Mouse (Mus musculus) heart, postnatal 14 days (tissue): ENCODE measurements around the gene Phactr2. TPM values are rescaled to one million over a fixed set of nuclear protein-coding genes. Genes with fewer than 3 reads are reported as not detected.
A peak's percentile ranks its signal among the peaks of the same experiment; 100 is the strongest.

Experiments
- DNase-seq, 2 experiments: peaks; one replicate each; pipeline ENCODE4 v3.0.0; 2021 to 2022
- intact Hi-C: fragments of 180-260 bp; cut with DNase I; formaldehyde crosslinking; loops from one replicate; pipeline ENCODE4 v1.15.1; 2025
- total RNA-seq, 2 experiments: library from RNA; stranded (reverse); gene quantifications; 2 replicates each; pipeline ENCODE4 v1.2.3; 2021

The Phactr2 gene
- total RNA-seq, 2 experiments from 2014 or later, result 48.0 to 55.1 TPM

DNA sequence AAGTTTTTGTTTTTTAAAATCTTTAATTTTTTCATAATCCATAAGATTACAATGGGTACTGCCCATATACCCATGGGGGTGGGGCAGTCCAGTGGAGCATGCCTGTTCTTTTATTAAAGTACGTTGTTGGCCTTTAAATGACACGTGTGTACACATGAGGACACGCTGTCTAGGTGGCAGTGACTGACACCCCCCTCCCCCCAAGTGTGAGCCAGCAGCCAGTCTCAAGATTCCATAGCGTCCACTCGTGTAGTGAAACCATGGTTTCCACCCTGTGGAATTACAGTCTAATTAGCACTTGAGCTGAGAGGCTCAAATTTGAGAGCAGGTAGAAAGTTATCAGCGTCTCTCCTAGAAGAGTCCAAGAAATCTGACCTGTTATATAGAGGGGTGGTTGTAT is 22.6 kb downstream of the Phactr2 start:
- intact Hi-C loops, result no loop called here
- no peak for DNase-seq

DNA sequence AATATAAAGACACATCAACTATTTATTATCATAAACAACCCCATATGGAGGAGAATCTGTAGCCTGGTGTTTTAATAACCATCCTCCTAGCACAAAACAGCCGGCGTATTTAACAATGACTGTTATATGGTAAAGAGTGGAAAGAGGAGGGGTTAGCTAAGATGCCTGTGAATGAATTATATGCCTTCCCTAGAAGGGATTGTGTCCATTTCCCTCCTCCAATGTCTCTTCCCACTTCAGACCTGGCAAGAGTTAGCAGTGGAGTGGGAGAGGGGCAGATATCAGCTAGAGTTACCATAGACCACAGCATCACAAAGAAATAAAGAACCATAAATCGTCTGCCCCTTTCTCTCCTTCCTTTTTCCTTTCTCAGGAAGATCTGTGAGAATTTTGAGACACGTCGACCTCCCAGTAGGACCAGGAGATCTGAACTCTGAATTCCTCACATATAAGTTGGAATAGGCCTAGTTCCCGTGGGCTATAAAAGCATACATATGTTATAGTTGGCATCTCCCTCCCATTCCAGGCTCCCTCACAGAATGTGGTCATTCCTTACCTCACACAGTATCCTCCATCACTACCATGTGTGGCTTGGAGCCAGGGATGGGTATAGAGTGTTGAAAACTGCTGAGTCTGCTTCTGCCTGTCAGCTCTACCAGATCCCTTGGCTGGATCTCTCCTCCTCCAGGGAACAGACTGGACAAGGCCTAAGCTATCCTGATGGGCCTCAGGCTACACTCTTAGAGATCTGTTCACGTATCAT is 25.7 kb downstream of the Phactr2 start:
- DNase-seq, result no peak
- intact Hi-C loops, result no loop called here

DNA sequence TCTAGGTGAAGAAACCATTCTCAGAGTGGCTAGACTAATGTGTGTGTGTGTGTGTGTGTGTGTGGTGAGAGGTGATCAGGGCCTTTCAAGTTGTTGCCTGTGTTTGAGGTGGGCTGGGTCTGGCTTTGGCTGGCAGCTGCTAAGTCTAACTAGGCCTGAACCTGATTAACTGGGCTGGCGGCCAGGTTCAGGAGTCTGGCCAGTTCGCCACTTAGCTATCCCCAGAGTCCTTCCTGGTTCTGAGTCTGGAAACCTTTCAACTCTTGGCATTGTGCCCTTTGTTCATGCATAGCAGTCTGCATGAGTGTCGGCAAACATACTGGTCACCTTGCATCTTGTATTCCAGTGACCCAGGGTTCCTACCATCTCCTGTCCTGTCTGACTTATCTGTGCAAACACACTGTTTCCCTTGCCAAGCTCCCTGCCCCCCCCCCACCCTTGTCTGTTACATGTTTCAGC is 27.4 kb downstream of the Phactr2 start:
- intact Hi-C loops, result no loop called here
- DNase-seq, result peak; percentile 77 to 89

DNA sequence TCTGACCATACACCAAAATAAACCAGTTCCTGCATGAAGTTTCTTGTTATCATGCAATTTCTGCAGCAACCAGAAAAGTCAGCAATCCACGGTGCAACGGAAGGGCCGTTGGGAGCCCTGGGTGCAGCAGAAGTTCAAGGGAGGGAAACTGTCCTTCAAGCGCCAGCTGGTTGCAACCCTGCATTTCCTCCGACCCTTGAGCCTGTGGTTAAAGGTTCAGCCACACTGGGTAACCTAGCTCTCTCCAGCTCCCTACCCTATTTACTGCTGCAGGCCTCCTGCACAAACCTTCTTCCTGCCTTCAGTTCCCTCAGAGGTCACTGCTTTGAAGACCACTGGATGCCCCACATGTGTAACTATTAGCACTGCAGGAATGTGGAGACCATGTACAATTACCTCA is 30.0 kb downstream of the Phactr2 start:
- no peak for DNase-seq
- intact Hi-C loops, result no loop called here

DNA sequence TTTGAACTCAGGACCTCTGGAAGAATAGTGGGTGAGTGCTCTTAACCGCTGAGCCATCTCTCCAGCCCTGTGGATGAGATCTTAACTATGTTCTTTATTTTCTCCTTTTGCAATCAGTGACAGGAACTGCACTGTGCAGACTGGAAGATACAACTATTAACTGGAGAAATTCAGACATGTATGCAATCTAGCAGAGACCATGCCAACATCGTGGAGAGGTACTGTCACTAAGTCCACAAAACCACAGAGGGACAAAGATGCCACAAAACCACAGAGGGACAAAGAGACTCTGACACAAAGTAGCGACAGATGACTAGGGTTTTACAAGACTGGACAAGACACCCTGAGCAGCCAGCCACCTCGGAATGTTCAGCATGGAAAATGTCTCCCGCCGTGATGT is 30.6 kb downstream of the Phactr2 start:
- intact Hi-C loops, result no loop called here
- DNase-seq, result no peak

DNA sequence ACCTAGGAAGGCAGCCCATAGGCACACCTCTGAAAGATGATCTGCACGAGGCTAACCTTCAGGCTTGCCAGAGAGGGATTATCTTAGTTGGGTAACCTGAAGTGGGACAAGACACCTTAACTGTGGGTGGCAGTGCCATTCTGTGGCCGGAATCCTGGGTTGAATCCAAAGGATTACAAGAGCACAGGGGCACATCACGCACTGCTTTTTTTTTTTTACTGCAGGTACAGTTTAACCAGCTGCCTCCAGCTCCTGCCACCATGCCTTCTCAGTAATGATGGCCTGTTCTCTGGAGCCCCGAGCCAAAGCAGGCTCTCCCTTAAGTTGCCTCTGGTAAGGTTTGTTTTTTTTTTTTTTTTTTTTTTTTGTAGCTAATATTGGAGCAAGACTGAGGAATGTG is 33.9 kb downstream of the Phactr2 start:
- intact Hi-C loops, result no loop called here
- DNase-seq, result no peak

DNA sequence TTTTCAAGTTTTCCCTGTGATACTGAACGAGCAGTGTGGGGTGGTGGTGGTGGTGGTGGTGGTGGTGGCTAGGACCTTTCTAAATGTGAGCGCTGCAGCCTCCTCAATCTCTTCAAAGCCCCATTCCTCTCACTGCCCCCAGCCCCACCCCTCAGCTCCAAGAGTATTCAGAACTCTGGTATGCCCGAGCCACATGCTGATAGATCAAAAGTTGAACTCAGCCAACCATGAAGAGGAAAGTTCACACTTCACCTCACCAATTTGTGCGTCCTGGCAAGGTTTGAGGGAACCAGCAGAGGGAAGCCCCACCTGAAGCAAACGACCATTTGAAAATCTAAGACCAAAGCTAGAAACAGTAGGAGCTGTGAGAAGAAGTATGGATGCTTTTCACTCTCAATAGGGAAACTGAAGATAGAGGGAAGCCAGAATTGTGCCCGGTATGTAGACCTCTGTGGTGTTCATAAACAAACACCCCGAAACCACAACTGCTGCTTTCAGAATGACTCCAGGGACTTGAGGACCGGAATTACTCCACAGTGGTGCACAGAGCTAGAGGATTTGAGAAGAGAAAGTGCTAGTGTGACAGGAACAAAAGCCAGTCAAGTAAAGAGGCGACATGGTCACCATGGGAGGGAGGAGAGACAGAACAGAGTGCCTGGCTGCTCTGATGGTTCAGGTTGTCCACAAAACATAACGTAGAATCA is 35.9 kb downstream of the Phactr2 start:
- intact Hi-C loops, result no loop called here
- no peak for DNase-seq

DNA sequence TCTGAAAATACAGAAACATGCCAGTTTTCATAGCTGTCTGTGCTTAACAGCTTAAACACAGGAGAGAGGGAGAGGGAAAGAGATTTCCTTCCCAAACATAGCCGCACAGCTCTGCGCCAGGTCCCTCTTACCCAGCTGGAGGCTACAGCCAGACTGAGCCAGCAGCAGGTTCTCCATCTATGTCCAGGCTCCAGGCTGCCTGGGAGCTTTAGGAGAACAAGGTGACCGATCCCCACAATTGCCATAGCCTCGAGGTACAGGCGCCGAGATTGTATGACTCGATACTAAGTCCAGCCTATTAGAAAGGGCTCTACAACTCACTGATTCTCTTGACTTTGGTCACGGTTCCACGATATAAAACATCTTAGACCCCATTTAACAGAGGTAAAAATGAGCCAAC is 37.2 kb downstream of the Phactr2 start:
- intact Hi-C loops, result no loop called here
- DNase-seq, result peak in 1 of 2 experiments; percentile 22

DNA sequence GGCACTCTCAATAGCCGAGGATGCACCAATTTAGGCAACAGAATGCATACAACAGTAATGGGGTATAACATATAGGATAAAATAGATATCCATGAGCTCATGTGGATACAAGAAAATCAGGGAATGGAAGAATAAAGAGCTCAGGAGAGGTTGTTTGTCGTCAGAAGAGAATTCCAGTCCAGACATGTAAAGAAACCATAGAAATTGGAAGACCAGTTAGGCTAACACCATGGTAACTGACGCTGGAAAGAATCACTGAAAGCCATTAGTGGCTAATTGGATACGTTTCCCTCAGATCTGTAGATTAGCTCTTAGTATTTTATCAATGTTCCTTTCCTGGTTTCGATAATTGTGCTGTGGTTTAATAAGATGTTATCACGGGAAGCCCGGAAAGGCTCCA is 41.2 kb downstream of the Phactr2 start:
- intact Hi-C loops, result no loop called here
- no peak for DNase-seq

DNA sequence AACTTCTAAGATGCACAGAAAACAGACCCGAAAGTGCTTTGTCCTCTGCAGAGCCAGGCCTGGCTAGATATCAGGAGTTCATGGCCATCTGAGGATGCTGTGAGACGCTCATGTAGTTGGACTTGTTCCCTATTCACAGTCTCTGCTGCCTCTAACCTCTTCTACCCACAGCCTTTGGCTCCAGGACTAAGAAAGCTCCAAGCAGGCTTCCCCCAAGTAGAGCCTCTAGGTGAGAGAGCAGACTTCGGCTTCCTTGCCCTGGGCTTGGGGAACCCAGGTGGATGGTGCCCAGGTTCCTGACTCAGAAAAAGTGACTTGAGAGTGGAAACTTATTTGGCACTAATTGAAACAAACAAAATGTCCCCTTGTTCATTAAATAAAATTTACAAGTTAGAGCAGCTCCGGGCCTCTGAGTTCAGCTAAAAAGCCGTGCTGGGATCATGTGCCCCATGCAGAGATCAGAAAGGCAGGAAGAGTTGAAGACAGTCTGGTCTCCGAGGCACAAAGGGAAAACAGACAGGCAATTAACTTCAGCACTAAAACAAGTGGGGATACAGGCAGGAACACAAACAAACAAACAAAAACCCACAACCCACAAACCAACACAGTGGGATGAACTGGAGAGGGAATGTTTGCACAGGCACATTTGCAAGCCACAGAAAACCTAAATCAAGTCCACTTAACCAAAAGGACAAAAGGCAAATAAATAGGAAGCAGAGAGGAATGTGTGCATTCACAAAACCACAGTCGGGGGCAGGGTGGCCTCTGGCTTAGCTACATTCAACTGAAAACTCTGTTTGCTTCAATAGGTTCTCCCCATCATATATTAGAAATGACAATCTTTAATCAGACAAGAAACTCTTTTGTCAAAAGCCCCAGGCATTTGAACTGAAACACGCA is 42.3 kb downstream of the Phactr2 start:
- intact Hi-C loops, result loop anchor here (2.0 kb wide), 1 partner anchor 415 kb away; no protein-coding TSS in a partner anchor
- DNase-seq, result no peak

DNA sequence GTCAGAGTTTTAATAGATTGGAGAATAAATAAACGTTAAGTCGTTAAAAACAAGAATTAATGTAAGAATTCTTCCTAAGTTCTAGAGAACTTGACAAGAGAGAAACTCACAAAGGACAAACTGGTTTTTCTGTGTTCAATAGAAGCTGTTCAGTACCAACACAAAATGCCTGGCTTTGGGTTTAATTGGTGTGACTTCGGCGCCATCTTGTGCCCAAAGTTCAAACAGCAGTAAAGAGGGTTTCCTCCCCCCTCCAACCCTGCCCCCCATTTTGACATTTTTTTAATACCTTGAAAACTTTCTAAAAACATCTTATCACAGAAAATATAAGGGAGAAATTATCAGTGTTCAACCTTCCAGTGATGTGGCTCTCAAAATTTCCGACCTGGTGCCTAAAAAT is 44.4 kb downstream of the Phactr2 start:
- peak; percentile 71 to 78 for DNase-seq
- intact Hi-C loops, result loop anchor here (1.0 to 2.0 kb wide), 2 partner anchors 342 to 413 kb away; no protein-coding TSS in a partner anchor

DNA sequence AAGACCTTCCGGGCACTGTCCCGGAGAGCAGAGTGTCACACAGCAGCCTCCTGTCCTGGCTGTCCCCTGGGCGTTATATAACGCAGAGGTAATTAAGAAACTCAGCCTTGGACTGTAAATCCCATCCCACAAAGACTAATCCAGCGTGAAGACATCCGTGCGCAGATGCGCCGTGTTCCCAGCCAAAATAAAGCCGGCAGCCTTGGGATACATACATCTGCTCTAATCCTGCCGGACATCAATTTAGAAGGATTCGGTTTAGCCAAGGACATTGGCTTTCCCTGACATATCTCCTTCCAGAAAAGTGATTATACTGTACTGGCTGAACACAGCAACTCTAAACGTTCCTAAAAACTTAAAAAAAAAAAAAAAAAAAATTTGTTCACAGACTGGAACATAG is 45.0 kb downstream of the Phactr2 start:
- intact Hi-C loops, result loop anchor here (1.0 kb wide), 1 partner anchor 342 kb away; no protein-coding TSS in a partner anchor
- no peak for DNase-seq

DNA sequence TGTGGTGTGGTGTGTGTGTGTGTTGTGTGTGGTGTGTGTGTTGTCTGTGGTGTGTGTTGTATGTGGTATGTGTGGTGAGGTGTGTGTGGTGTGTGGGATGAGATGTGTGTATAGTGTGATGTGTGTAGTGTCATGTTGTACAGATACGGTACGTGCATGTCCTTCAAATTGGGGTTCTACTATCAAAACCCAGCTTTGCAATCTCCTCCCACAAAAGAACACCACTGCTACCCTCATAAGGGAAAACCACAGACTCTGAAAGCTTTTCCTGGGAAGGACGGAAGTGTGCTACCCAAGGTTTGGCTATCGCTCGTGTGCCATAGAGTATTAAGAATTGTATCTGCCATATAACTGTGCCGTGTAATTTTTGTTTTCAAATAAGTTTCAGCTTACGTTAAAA is 45.7 kb downstream of the Phactr2 start:
- intact Hi-C loops, result no loop called here
- DNase-seq, result no peak

DNA sequence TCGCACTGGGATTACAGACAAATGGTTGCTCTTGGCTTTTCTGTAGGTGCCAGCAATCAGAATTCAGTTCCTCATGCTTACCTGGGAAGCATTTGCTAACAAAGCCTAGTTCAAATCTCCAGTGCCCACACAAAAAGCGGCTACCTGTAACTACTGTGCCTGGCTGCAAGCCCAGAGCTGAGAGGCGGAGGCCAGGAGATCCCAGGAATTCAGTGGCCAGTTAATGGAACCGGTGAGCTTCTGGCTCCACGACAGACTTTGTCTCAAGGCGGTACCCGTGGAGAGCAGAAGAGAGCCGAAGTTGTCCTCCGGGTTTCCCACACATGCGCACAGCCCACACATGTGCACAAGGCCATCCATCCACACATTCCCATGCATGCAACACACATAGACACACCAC is 46.6 kb downstream of the Phactr2 start:
- peak in 1 of 2 experiments; percentile 20 for DNase-seq
- intact Hi-C loops, result no loop called here

DNA sequence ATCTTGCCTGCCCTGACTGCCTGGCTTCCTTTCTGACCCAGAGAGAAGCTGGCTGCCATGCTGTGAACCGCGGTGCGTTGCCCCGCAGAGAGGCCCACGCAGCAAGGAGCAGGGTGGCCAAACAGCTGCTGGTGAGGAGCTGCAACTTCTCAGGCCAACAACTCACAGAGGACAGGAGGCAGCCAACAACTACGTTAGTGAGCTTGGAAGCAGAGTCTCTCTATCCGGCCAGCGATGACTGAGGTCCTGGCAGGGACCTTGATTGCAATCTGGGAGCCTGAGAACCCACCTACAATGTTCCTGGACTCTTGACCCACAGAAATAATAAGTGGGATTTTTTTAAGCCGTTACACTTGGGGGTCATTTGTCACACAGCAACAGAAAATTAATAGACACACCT is 49.0 kb downstream of the Phactr2 start:
- peak; percentile 19 to 25 for DNase-seq
- intact Hi-C loops, result no loop called here

DNA sequence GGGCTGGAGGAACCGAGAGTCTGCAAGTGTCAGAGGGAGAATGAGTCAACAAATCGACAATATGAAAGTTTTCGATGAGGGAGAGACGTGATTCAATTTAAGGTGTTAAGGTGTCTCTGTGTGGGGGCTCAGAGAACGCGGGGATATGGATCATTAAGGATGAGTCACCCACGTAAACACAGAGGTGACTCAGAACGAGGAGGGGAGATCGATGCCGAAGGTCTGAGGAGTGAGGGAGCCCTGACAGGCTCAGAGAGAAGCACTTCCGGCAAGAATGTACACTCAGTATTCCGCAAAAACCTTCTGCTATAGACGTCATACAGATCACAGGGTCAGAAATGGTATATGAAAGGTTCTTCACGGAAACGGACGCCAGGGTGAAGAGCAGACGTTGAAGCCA is 49.7 kb downstream of the Phactr2 start:
- intact Hi-C loops, result no loop called here
- no peak for DNase-seq

DNA sequence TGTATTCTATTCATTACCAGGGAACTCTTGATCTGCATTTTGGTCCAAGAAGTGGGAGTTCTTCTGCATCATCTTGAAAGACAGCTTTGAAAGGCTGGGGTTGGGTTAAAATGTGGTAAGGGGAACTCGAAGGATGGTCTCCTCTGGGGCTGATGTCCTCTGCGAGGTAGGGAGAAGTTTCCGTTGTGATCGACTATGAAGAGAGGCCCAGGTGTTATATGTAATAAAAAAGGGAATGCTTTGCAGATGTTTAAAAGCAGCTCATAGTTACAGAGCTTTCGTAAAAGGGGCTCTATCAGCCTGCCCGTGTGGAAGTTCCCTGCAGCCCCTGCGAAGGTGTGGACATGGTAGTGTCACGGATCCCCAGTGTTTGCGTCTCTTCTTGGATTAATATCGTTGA is 50.2 kb downstream of the Phactr2 start:
- intact Hi-C loops, result no loop called here
- DNase-seq, result no peak

DNA sequence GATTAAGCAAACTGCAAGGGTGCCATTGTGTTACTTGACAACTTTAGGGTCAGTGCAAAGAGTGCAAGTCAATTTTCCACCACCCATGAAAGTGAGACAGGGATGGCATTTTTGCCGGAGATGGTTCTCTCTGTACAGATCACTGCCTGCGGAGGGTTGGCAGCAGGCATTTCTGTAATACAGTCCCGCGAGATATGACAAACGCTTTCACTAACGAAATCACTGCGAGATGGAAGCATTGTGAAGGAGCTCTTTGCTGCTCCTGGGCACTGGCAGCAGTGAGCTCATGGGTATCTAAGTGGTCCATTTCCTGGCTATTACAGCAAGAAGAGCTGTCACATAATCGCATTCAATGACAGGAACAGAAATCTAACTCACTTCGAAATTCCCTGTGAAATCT is 52.1 kb downstream of the Phactr2 start:
- no peak for DNase-seq
- intact Hi-C loops, result no loop called here

DNA sequence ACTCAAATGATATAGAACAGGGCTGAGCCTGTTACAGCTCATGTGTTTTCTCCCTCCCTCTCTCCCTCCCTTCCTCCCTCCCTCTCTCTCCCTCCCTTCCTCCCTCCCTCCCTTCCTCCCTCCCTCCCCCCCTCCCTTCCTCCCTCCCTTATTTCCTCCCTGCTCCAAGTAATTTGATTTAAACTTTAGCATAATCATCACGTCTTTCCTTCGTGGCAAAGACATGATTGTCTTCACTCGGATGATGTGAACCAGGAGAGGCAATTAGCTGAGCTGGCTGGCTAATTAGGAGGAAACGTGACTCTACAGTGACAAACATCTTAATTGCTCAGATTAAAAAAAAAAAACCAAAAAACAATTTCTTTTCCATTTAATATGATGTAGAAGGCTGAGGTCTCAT is 55.0 kb downstream of the Phactr2 start:
- intact Hi-C loops, result no loop called here
- DNase-seq, result no peak

DNA sequence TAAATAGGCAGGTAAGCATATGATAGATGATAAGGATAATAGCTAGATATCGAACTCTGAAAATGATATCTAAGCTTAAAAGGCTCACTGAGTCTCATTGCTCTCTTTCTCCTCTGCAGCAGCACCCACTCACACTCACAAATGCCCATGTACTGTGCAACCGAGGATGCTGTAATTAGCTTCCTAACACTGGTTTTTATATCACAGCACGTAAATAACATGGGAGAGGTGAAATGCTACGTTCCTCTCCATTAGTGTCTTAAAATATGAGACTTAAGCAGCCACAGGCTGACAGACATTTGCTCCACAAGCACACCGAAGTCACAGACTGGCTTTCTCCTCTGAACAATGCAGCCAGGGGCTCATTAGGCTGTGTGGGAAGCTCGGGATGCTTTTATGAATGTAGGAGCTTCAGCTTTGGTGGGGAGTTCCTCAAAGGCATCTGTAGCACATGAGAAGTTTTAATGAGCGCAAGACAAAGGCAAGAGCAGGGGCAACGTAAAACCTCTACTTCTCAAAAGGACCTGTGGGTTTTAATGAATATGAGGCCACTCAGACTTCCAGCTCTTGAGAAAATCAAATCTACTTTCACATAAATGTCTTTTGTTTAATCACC is 58.6 kb downstream of the Phactr2 start:
- no peak for DNase-seq
- intact Hi-C loops, result no loop called here
